Mouse (Mus musculus) hindbrain, embryonic 14.5 days (tissue): ENCODE measurements around the gene Mark3. TPM values are rescaled to one million over a fixed set of nuclear protein-coding genes. Genes with fewer than 3 reads are reported as not detected.

Experiments
- ATAC-seq: fragments of 200-750 bp; cut with Nextera tagmentation; 2 replicates; pipeline ENCODE4 v1.8.0; 2017; ENCODE audit warnings: moderate number of reproducible peaks, mild to moderate bottlenecking, moderate TSS enrichment, moderate library complexity; ENCODE audit not compliant: low FRiP score
- DNase-seq: peaks from one replicate; pipeline ENCODE4 v3.0.0-alpha.2; 2015; ENCODE audit warnings: low spot score
- H3K27ac ChIP-seq: fragments of 300-500 bp; sonication (generic); 2 replicates; pipeline ENCODE4 v1.5.1; 2014; ENCODE audit warnings: mild to moderate bottlenecking, moderate library complexity
- H3K27me3 ChIP-seq: fragments of 300-500 bp; sonication (generic); 2 replicates; pipeline ENCODE4 v1.6.1; 2014; ENCODE audit warnings: mild to moderate bottlenecking, low read length, mixed read lengths; ENCODE audit not compliant: control insufficient read depth, insufficient read depth
- H3K36me3 ChIP-seq: fragments of 300-500 bp; sonication (generic); replicated peaks from 2 replicates; pipeline ENCODE4 v1.6.1; 2014; ENCODE audit not compliant: control insufficient read depth, insufficient read depth
- H3K4me1 ChIP-seq: fragments of 300-500 bp; sonication (generic); replicated peaks from 2 replicates; pipeline ENCODE4 v1.6.1; 2014; ENCODE audit warnings: antibody characterized with exemption, low read length, mixed read lengths; ENCODE audit not compliant: control insufficient read depth, insufficient read depth
- H3K4me2 ChIP-seq: fragments of 300-500 bp; sonication (generic); replicated peaks from 2 replicates; pipeline ENCODE4 v1.6.1; 2014; ENCODE audit warnings: mild to moderate bottlenecking, moderate library complexity
- H3K4me3 ChIP-seq: fragments of 300-500 bp; sonication (generic); replicated peaks from 2 replicates; pipeline ENCODE4 v1.5.1; 2014; ENCODE audit warnings: mild to moderate bottlenecking, low read length
- H3K9ac ChIP-seq: fragments of 300-500 bp; sonication (generic); 2 replicates; pipeline ENCODE4 v1.6.1; 2014
- H3K9me3 ChIP-seq: fragments of 300-500 bp; sonication (generic); 2 replicates; pipeline ENCODE4 v1.6.1; 2016; ENCODE audit warnings: low read length; ENCODE audit not compliant: control insufficient read depth
- WGBS: fragments of 180-500 bp; shearing (Covaris S2); extraction: QIAGEN DNeasy Blood & Tissue Kit; methylation state at CpG from one replicate; pipeline ENCODE4 v1.1.7; 2014; 5-methylcytosine and 5-hydroxymethylcytosine counted together
- polyA plus RNA-seq: library from polyadenylated mRNA; unstranded; fragments of >200 nt; fragmentation: Nextera tagmentation; extraction: Ambion mirVana; gene quantifications from 2 replicates; pipeline ENCODE4 v1.2.1, GENCODE M21; 2014

The Mark3 gene
- polyA plus RNA-seq, 1 experiment from 2014 or later = 76.4 TPM

GRCm38 (mm10) chr12:111599640-111600039 lies 25.3 kb downstream of the Mark3 start:
- H3K27me3 ChIP-seq = no peaks in the 10 kb centered on the region
- H3K4me3 ChIP-seq = no peak overlapping the region
- H3K9ac ChIP-seq = no peak overlapping the region
- H3K4me1 ChIP-seq = no peaks in the 10 kb centered on the region
- ATAC-seq (no peak), DNase-seq (no peak)
- H3K27ac ChIP-seq = no peak overlapping the region
- H3K4me2 ChIP-seq = no peak overlapping the region
- H3K9me3 ChIP-seq = no peaks in the 10 kb centered on the region
- 94% methylated on average over 5 of the region's 5 CpGs for WGBS
- peaks cover 65% of the 10 kb centered on the region for H3K36me3 ChIP-seq

DNA sequence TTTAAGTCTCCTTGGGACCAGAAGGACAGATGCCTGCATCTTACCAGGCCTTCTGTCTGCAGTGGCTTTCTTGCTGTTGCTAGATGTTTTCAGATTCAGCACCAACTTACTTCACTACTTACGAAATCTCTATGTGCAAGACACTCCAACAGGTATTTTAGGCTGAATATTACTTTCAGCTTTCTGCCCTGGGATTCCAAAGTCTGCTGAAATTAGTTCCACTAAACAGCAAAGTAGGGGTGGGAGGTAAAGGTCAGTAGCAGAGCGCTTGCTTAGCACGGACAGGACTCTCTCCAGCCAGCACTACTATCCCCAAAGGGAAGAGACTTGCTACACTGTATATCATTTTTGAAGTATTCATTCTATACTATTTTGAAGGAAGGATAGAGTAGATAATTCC lies 29.5 kb downstream of the Mark3 start:
- no peak for ATAC-seq
- Histone ChIP-seq H3K4me2 (no peak overlapping the region), H3K4me3 (no peak overlapping the region), H3K36me3 (peaks cover 56% of the 10 kb centered on the region), H3K9ac (no peak overlapping the region), H3K27me3 (no peaks in the 10 kb centered on the region), H3K4me1 (no peaks in the 10 kb centered on the region), H3K9me3 (no peaks in the 10 kb centered on the region), H3K27ac (no peak overlapping the region)
- WGBS = 91% methylated on average over 3 of the region's 3 CpGs
- DNase-seq = no peak

DNA sequence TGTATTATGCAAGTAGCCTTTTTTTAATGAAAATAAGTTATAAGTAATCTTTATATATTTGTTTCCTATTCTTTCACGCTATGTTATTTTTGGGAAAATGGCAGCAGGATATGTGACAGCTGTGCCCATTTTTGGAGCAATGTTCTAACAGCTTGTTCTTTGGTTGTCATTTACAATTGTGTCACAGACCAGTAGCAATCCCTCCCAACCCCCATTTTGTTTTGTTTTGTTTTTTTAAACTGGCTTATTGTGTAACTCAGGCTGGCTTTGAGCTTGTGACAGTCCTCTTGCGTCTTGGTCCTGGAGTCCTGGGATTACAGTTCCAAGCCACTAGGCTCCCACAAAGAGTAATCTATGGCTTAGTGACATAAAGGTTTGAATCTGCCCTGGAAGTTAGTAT lies 31.3 kb downstream of the Mark3 start:
- ATAC-seq (no peak), DNase-seq (no peak)
- no peak overlapping the region for H3K4me2 ChIP-seq
- H3K27ac ChIP-seq = no peak overlapping the region
- H3K9me3 ChIP-seq = no peaks in the 10 kb centered on the region
- no peak overlapping the region for H3K4me3 ChIP-seq
- 95% methylated on average over 2 of the region's 2 CpGs for WGBS
- peaks cover 50% of the 10 kb centered on the region for H3K36me3 ChIP-seq
- no peaks in the 10 kb centered on the region for H3K27me3 ChIP-seq
- no peaks in the 10 kb centered on the region for H3K4me1 ChIP-seq
- H3K9ac ChIP-seq = no peak overlapping the region

GRCm38 (mm10) chr12:111608015-111608414 lies 33.7 kb downstream of the Mark3 start:
- H3K36me3 ChIP-seq = peaks cover 54% of the 10 kb centered on the region
- no peak for DNase-seq

DNA sequence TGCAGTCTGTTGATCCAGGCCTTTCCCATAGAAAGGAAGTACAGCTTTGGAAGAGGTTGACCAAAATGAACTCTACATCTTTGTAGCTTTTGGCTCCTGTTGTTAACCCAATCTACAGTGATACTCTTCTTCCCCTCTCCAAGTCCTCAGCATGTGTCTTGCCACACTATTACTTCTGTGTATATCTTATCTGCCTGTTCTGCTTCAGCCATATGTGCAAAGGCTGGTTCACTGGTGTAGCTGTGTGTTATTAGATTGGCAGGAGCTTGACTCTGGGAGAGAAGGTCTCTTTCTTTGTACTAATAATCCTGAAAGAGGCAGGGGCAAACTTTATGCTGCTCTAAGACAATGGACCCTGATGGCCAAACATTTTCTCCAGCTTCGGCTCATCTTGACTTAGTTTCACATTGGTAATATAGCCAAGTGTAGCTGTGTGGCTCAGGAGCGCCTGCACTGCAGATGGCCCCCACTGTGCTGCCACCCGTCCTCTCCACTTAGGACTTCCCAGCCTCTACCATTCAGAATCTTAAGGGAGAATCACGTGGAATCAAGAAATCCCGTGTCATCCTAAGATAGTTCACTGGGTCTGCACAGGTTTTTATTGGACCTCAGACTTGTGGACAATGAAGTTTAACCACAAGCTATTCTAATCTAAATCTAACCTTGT lies 40.3 kb downstream of the Mark3 start:
- 90% methylated on average over 5 of the region's 5 CpGs for WGBS

More at GRCm38 (mm10) chr12:111608015-111608414, 33.7 kb downstream of the Mark3 start:
- Histone ChIP-seq H3K9ac (no peak overlapping the region), H3K4me1 (no peaks in the 10 kb centered on the region), H3K27ac (no peak overlapping the region), H3K27me3 (no peaks in the 10 kb centered on the region), H3K9me3 (no peaks in the 10 kb centered on the region), H3K4me3 (no peak overlapping the region), H3K4me2 (no peak overlapping the region)
- ATAC-seq = no peak
- WGBS = 42% methylated on average over 5 of the region's 5 CpGs

GRCm38 (mm10) chr12:111618266-111618665 lies 43.9 kb downstream of the Mark3 start:
- Histone ChIP-seq H3K4me2 (no peak overlapping the region), H3K9me3 (no peaks in the 10 kb centered on the region), H3K9ac (no peak overlapping the region), H3K36me3 (peaks cover 64% of the 10 kb centered on the region), H3K27ac (no peak overlapping the region), H3K4me3 (no peak overlapping the region), H3K27me3 (no peaks in the 10 kb centered on the region), H3K4me1 (no peaks in the 10 kb centered on the region)
- WGBS = 87% methylated on average over 7 of the region's 7 CpGs
- DNase-seq (no peak), ATAC-seq (no peak)

More for the DNA sequence above, 40.3 kb downstream of the Mark3 start:
- ATAC-seq = no peak
- H3K27ac ChIP-seq = no peak overlapping the region
- no peaks in the 10 kb centered on the region for H3K9me3 ChIP-seq
- H3K36me3 ChIP-seq = peaks cover 65% of the 10 kb centered on the region
- H3K9ac ChIP-seq = no peak overlapping the region
- no peaks in the 10 kb centered on the region for H3K4me1 ChIP-seq
- no peak overlapping the region for H3K4me3 ChIP-seq
- no peaks in the 10 kb centered on the region for H3K27me3 ChIP-seq
- no peak for DNase-seq
- H3K4me2 ChIP-seq = no peak overlapping the region

DNA sequence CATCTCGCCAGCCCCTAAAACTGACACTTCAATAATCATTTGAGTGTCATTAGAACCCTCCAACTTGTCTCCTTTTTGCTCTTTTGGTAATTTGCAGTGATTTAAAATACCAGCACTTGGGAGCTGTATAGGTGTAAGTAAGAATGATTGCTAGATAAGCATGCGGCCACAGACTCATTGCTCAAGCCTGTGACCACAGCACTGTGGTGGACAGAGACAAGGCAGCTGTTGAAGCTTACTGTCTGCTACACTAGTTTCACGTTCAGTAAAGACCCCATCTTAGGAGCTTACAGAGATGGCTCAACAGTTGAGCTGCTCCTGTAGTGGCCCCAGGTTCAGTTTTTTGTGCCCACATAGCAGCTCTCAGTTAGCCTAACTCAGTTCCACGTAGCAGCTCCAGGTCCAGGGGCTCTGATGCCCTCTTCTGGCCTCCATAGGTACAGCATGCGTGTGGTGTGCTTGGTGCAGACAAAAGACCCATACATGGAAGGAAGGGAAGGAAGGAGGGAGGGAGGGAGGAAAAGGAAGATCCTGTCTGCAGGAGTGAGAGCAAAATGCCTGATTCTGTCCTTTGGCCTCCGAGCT lies 73.8 kb downstream of the Mark3 start:
- WGBS = 54% methylated on average over 6 of the region's 6 CpGs
- ATAC-seq = peak; percentile 51; the same call in 1 of the 2 replicates
- no peak overlapping the region for H3K4me3 ChIP-seq
- no peak overlapping the region for H3K27ac ChIP-seq
- no peak overlapping the region for H3K9ac ChIP-seq
- H3K4me2 ChIP-seq = no peak overlapping the region
- no peaks in the 10 kb centered on the region for H3K4me1 ChIP-seq
- peaks cover 93% of the 10 kb centered on the region for H3K36me3 ChIP-seq
- no peaks in the 10 kb centered on the region for H3K27me3 ChIP-seq
- no peaks in the 10 kb centered on the region for H3K9me3 ChIP-seq
- peak; percentile 77 for DNase-seq

GRCm38 (mm10) chr12:111652953-111653352 lies 78.6 kb downstream of the Mark3 start:
- peaks cover 95% of the 10 kb centered on the region for H3K36me3 ChIP-seq

DNA sequence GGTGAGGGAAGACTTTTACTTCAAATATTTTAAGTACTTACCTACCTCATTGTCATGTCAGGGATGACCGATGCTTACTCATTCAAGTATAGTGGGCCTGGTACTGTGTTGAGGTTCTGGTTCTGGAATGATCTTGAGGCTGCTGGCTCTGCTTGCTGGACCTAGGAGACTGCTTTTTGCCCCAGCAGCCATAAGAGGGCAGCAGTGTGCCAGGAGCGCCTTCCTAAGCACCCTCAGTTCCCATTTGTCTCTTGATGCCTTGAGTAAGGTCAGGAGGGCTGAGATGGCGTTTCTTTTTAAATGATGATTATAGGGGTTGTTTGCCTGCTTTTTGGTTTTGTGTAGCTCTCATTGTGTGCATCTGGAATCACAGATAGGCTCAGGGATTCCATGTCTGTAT lies 79.1 kb downstream of the Mark3 start:
- Histone ChIP-seq H3K36me3 (peaks cover 91% of the 10 kb centered on the region), H3K27ac (no peak overlapping the region), H3K9ac (no peak overlapping the region), H3K9me3 (no peaks in the 10 kb centered on the region), H3K4me2 (no peak overlapping the region), H3K4me3 (no peak overlapping the region), H3K27me3 (no peaks in the 10 kb centered on the region), H3K4me1 (no peaks in the 10 kb centered on the region)
- ATAC-seq (no peak), DNase-seq (peak; percentile 81)
- WGBS = 33% methylated on average over 3 of the region's 3 CpGs

More at GRCm38 (mm10) chr12:111652953-111653352, 78.6 kb downstream of the Mark3 start:
- no peak overlapping the region for H3K27ac ChIP-seq
- DNase-seq (no peak), ATAC-seq (no peak)
- H3K4me1 ChIP-seq = no peaks in the 10 kb centered on the region
- no peaks in the 10 kb centered on the region for H3K9me3 ChIP-seq
- no peak overlapping the region for H3K4me2 ChIP-seq
- no peaks in the 10 kb centered on the region for H3K27me3 ChIP-seq
- WGBS = 84% methylated on average over 3 of the region's 3 CpGs
- H3K9ac ChIP-seq = no peak overlapping the region
- no peak overlapping the region for H3K4me3 ChIP-seq
